Mouse (Mus musculus) lung, embryonic 14.5 days (tissue): Measurements from ENCODE around the gene Fbf1. TPM values are rescaled to one million over a fixed set of nuclear protein-coding genes. Genes with fewer than 3 reads are reported as not detected.

Experiments used
- ATAC-seq: fragments of 200-750 bp; cut with Nextera tagmentation; 2 replicates; pipeline ENCODE4 v1.8.0; 2017; ENCODE audit warnings: mild to moderate bottlenecking, moderate TSS enrichment, moderate library complexity; ENCODE audit not compliant: insufficient read depth
- DNase-seq: peaks from one replicate; pipeline ENCODE4 v3.0.0-alpha.2; 2015
- H3K27ac ChIP-seq: fragments of 300-500 bp; sonication (generic); 2 replicates; pipeline ENCODE4 v1.5.1; 2014; ENCODE audit warnings: low read depth, mild to moderate bottlenecking, moderate library complexity
- H3K27me3 ChIP-seq: fragments of 300-500 bp; sonication (generic); 2 replicates; pipeline ENCODE4 v1.6.1; 2014; ENCODE audit warnings: low read length, control low read depth; ENCODE audit not compliant: insufficient read depth
- H3K36me3 ChIP-seq: fragments of 300-500 bp; sonication (generic); 2 replicates; pipeline ENCODE4 v1.6.1; 2014; ENCODE audit warnings: control low read depth; ENCODE audit not compliant: insufficient read depth
- H3K4me1 ChIP-seq: fragments of 300-500 bp; sonication (generic); 2 replicates; pipeline ENCODE4 v1.6.1; 2014; ENCODE audit warnings: antibody characterized with exemption, control low read depth; ENCODE audit not compliant: insufficient read depth
- H3K4me2 ChIP-seq: fragments of 300-500 bp; sonication (generic); 2 replicates; pipeline ENCODE4 v1.6.1; 2014; ENCODE audit warnings: mild to moderate bottlenecking
- H3K4me3 ChIP-seq: fragments of 300-500 bp; sonication (generic); 2 replicates; pipeline ENCODE4 v1.5.1; 2014; ENCODE audit warnings: low read depth, low read length
- H3K9ac ChIP-seq: fragments of 300-500 bp; sonication (generic); 2 replicates; pipeline ENCODE4 v1.6.1; 2014
- H3K9me3 ChIP-seq: fragments of 300-500 bp; sonication (generic); 2 replicates; pipeline ENCODE4 v1.6.1; 2016; ENCODE audit warnings: low read depth, low read length, control low read depth
- CTCF ChIP-seq: IDR thresholded peaks from 2 replicates; pipeline ENCODE4 v1.5.1; 2016; ENCODE audit warnings: antibody characterized with exemption, low read depth
- WGBS: fragments of 180-500 bp; shearing (Covaris S2); extraction: QIAGEN DNeasy Blood & Tissue Kit; methylation state at CpG from one replicate; pipeline ENCODE4 v1.1.7; 2014; 5-methylcytosine and 5-hydroxymethylcytosine counted together
- polyA plus RNA-seq: library from polyadenylated mRNA; unstranded; fragments of >200 nt; fragmentation: Nextera tagmentation; extraction: Ambion mirVana; gene quantifications from 2 replicates; pipeline ENCODE4 v1.2.1, GENCODE M21; 2014

Gene Fbf1
- polyA plus RNA-seq, 1 experiment from 2014 or later, result 35.2 TPM

DNA sequence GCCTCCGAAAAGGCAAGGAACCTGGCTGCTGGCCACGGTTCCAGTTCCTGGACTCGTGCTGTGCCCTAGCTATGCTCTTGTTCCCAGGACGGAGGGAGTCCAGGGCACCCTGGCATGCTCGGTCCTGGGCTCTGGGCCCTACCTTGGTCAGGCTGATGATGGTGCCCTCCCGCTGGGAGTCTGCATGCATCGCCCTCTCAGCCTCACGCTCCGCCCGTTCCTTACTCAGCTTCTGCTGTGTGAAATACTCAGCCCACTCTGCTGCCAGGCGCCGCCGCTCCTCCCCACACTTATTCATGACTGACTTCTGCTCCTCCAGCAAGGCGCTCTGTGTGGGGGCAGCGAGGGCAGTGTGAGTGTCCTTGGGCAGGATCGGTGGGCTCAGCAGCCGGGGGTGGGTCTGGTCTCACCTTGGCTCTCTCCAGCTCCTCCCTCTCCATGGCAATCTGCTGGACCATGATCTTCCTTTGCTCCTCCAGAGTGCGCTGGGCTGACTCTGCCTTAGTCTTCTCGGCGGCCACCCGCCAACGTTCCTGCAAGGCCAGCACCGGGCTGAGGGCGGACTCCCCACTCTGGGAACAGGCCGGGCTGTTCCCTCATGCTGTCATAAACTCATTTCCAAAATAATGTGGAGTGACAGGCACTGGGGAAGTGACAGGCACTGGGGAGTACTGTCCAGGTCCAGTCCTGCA is 21.5 kb downstream of the Fbf1 start:
- H3K9me3 ChIP-seq, result no peaks in the 10 kb centered on the region
- H3K4me3 ChIP-seq, result no peak overlapping the region
- no peaks in the 10 kb centered on the region for H3K27me3 ChIP-seq
- H3K9ac ChIP-seq, result no peak overlapping the region
- TF ChIP-seq CTCF, result no peak
- no peak for ATAC-seq
- H3K4me2 ChIP-seq, result no peak overlapping the region
- 0 out of 2 replicates have a peak overlapping the region, but pooled peaks have one; percentile 1 for H3K27ac ChIP-seq
- peaks cover 92% of the 10 kb centered on the region for H3K36me3 ChIP-seq
- no peaks in the 10 kb centered on the region for H3K4me1 ChIP-seq
- 74% methylated on average over 25 of the region's 25 CpGs for WGBS
- peak; percentile 32 for DNase-seq

DNA sequence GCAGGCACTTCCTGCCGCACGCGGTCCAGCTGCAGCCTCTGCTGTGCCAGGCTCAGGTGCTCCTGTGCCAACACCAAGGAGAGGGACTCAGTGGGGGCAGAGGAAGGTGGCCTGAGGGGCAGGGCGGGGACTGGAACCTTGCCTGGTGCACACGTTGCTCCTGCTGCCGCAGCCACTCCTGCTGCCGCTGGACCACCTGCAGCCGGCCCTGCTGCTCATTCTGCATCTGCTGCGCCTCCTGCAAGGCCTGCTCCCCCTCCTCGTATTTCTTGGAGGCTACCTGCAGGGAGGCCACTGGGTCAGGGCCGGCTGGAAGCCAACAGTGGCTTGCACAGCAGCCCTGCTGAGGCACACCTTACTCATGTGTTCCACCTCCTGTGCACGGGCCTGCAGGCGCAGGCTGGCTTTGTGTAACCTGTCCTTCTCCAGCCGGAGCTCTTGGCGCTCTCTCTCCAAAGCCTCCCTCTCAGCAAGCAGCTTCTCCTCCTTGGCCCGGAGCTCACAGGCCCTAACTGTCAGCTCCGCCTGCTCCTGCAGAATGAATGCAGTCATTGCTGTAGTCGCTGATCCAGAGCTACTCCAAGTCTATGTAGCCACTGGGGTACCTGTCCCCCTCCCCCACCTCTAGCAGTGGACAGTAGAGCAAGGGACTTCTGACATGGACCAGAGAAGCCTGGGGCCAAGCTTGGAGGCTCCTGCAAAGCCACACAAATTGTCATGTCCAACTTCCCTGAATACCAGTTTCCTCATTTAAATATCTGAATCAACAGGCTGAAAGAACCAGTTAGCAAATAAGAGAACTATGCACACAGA is 22.3 kb downstream of the Fbf1 start:
- no peak overlapping the region; the same call in 1 of the 2 replicates for H3K27ac ChIP-seq

DNA sequence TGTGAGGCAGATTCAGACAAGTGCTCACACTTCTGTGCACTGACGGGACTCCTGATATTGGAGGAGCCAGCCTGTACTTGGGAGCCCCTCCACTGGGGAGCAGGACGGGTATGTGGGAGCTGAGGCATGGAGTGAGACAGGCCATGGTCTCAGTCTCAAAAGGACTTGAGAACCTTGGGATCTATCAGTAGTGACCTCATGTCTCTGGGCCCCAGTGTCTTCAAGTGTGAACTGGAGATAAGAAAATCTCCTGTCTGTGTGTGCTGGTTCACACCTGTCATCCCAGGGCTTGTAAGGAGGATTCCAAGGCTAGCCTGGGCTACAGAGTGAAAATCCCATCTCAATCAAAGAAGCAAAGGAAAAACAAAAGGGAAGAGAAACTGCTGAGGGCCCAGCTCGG is 24.5 kb downstream of the Fbf1 start:
- Histone ChIP-seq H3K9me3 (no peaks in the 10 kb centered on the region), H3K27me3 (no peaks in the 10 kb centered on the region), H3K36me3 (peaks cover 64% of the 10 kb centered on the region), H3K4me2 (no peak overlapping the region), H3K4me1 (no peaks in the 10 kb centered on the region), H3K4me3 (no peak overlapping the region), H3K27ac (no peak overlapping the region), H3K9ac (no peak overlapping the region)
- WGBS, result 75% methylated on average over 3 of the region's 3 CpGs
- DNase-seq (no peak), ATAC-seq (no peak)
- TF ChIP-seq CTCF, result no peak

More for the DNA sequence above, 22.3 kb downstream of the Fbf1 start:
- Histone ChIP-seq H3K36me3 (peaks cover 85% of the 10 kb centered on the region), H3K9me3 (no peaks in the 10 kb centered on the region), H3K4me1 (no peaks in the 10 kb centered on the region), H3K4me2 (no peak overlapping the region), H3K27me3 (no peaks in the 10 kb centered on the region), H3K4me3 (no peak overlapping the region), H3K9ac (no peak overlapping the region)
- no peak for DNase-seq
- WGBS, result 69% methylated on average over 18 of the region's 18 CpGs
- ATAC-seq, result no peak
- no peak for TF ChIP-seq CTCF

DNA sequence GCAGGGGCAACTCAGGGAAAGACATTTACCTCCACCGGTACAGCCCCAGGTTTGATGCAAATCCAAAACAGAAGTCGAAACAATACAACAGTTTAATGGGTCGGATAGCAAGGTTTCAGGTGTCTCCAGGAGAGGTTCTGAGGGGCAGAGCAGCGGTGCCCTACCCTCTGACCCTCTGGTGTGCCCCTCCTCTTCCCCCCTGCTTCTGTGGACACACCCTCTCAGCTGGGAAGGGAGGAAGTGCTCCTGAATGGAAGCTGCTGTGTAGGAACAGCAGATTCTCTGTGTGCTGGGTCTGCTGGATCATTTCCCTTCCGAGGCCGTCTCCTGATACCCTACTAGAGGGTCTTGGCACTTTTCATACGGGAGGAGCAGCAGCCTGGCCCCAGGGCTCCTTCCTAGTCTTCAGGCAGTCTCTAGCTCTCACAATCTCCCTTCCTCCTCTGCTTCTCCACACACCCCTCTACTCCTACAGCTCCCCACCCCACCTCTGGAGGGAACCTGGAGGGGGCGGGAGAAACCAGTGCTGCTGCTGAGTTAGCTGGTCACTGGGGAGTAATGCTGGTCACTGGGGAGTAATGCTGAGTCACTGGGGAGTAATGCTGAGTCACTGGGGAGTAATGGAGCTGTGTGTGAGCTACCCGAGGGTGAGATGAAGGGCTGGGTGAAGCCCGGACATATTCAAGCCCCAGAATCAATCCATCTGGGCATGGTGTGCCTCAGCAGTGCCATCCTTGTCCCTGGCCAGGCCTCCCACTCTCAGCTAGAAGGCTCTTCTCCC is 25.6 kb downstream of the Fbf1 start:
- Histone ChIP-seq H3K27ac (no peak overlapping the region), H3K9ac (no peak overlapping the region), H3K4me1 (no peaks in the 10 kb centered on the region), H3K27me3 (no peaks in the 10 kb centered on the region), H3K4me2 (no peak overlapping the region), H3K36me3 (peaks cover 54% of the 10 kb centered on the region), H3K9me3 (no peaks in the 10 kb centered on the region), H3K4me3 (no peak overlapping the region)
- ATAC-seq (no peak), DNase-seq (no peak)
- 73% methylated on average over 10 of the region's 10 CpGs for WGBS
- no peak for TF ChIP-seq CTCF

DNA sequence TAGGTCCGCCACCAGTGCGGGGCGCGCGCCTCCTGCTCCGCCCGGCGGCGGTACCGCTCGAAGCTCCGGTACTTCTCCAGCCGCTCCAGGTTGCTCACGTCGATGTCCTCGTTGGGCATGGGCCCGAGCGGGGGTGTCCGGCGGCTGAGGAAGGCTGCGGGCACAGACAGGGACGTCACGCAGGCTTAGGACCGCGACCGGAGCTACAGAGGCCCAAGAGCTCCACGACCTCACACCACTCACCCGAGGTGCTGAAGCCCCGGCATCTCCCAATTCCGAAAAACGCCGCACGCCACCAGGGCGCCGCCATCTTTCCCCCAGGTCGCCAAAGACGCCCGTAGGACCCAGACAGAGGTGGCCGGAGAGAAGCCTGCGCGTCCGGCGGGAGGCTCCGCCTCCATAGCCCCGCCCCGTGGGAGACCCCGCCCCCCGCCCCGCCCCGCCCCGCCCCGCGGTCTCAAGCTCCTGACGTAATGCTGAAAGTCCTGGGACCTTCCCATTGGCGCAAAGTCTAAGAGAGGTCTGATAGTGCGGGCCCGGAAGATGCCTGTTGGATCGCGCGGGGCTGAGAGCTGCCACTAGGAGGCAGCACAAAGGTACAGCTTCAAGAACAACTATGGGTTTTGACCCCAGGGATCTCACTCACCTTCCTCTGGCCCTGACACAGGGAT is 29.4 kb downstream of the Fbf1 start, which contains the start of gene Mrpl38:
TSS of gene Mrpl38 (minus strand) at position 401 of the 671 bp plus-strand sequence.
- peak; percentile 85 for TF ChIP-seq CTCF
- H3K9me3 ChIP-seq, result no peaks in the 10 kb centered on the region
- H3K27ac ChIP-seq, result peak within 1 kb of the TSS; percentile 72
- H3K4me3 ChIP-seq, result peak within 1 kb of the TSS; percentile 92
- no peaks in the 10 kb centered on the region for H3K27me3 ChIP-seq
- no peaks in the 10 kb centered on the region for H3K4me1 ChIP-seq
- H3K36me3 ChIP-seq, result peaks cover 44% of the 10 kb centered on the region
- peak within 1 kb of the TSS; percentile 78 for H3K9ac ChIP-seq
- ATAC-seq (peak; percentile 96), DNase-seq (peak; percentile 98)
- H3K4me2 ChIP-seq, result peak within 1 kb of the TSS; percentile 79
- under 1% methylated on average over 60 of the region's 60 CpGs for WGBS

DNA sequence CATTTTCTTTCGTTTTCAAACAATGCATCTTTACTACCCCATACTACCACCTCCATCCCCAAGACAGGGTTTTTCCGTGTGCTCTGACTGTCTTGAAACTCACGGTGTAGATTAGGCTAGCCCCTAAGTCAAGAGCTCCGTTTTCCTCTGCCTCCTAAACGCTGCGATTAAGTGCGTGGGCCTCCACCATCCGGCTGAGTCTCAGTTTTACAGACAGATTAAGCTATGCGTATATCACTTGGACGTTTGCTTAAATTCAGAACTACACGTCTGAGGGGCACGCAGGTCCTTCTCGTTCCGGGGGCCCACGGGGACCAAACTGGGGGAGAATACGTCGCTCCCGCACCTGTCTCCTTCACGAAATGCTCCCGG is 29.9 kb downstream of the Fbf1 start:
- DNase-seq, result no peak
- 1% methylated on average over 20 of the region's 20 CpGs for WGBS
- Histone ChIP-seq H3K27ac (peak overlapping the region; percentile 72), H3K27me3 (no peaks in the 10 kb centered on the region), H3K4me3 (peak overlapping the region; percentile 92), H3K36me3 (peaks cover 44% of the 10 kb centered on the region), H3K9ac (peak overlapping the region; percentile 78), H3K4me1 (no peaks in the 10 kb centered on the region), H3K9me3 (no peaks in the 10 kb centered on the region), H3K4me2 (peak overlapping the region; percentile 79)
- no peak for TF ChIP-seq CTCF
- ATAC-seq, result no peak
